Mouse (Mus musculus) bone marrow macrophage, adult 2 months (primary cell): ENCODE measurements around the gene Madcam1.

Experiments
- CTCF ChIP-seq: IDR thresholded peaks from 2 replicates; pipeline ENCODE4 v1.5.1; 2012; ENCODE audit warnings: low read depth, mild to moderate bottlenecking, low read length, moderate library complexity
- POLR2A ChIP-seq: IDR thresholded peaks from 2 replicates; pipeline ENCODE4 v1.6.1; 2012; ENCODE audit warnings: mild to moderate bottlenecking, low read depth, low read length, borderline replicate concordance

GRCm38 (mm10) chr10:79666493-79666892 lies 2.1 kb downstream of the Madcam1 start:
- TF ChIP-seq CTCF (no peak), POLR2A (no peak)
